ENCODE assay signal across 1 mouse cellular context in the genomic region with DNA sequence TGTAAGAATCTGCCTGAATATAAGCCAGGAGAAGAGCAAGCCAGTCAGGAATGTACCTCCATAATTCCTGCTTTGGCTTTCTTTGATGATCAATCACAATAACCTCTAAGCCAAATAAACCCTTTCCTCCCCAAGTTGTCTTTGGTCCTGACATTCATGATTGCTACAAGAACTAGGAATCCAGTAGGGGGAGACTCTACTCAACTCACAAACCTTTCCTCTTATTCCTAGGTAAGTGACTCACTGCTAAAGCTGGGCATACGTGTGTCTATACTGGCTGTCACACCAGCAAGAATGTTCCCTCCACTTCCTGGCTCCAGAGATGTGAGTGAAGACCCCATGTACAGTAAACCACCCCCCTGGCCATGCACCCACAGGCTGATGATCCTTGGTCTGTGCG.
TF ChIP-seq lines count a peak whose summit lies in the region.

No protein-coding gene starts in this region.

TF ChIP-seq in CH12.LX, 34 proteins besides CTCF, POLR2A, EP300 and RAD21 (continued from another document):
- TF ChIP-seq MAFK (IDR thresholded peaks at IDR 0.05; ENCODE audit: insufficient replicate concordance, low read length): no peak
- no peak for TF ChIP-seq PAX5 (IDR thresholded peaks at IDR 0.05; ENCODE audit: low read length)
